Mouse (Mus musculus) stomach, embryonic 14.5 days (tissue): Measurements from ENCODE around the gene St6gal1. TPM values are rescaled to one million over a fixed set of nuclear protein-coding genes. Genes with fewer than 3 reads are reported as not detected.

Experiments
- ATAC-seq: fragments of 200-750 bp; cut with Nextera tagmentation; 2 replicates; pipeline ENCODE4 v1.8.0; 2017; ENCODE audit warnings: low read depth, moderate TSS enrichment; ENCODE audit not compliant: insufficient number of reproducible peaks, insufficient read depth, low FRiP score
- H3K27ac ChIP-seq: fragments of 300-500 bp; sonication (generic); 2 replicates; pipeline ENCODE4 v1.5.1; 2014; ENCODE audit warnings: mild to moderate bottlenecking, low read length, moderate library complexity, mixed read lengths
- H3K27me3 ChIP-seq: fragments of 300-500 bp; sonication (generic); 2 replicates; pipeline ENCODE4 v1.6.1; 2014; ENCODE audit warnings: low read length, control low read depth, mixed read lengths; ENCODE audit not compliant: control insufficient read depth, insufficient read depth
- H3K36me3 ChIP-seq: fragments of 300-500 bp; sonication (generic); 2 replicates; pipeline ENCODE4 v1.6.1; 2014; ENCODE audit warnings: mild to moderate bottlenecking, control low read depth, low read length, moderate library complexity, mixed read lengths; ENCODE audit not compliant: control insufficient read depth, insufficient read depth
- H3K4me1 ChIP-seq: fragments of 300-500 bp; sonication (generic); 2 replicates; pipeline ENCODE4 v1.6.1; 2014; ENCODE audit warnings: low read length, control low read depth, mixed read lengths; ENCODE audit not compliant: control insufficient read depth, insufficient read depth
- H3K4me2 ChIP-seq: fragments of 300-500 bp; sonication (generic); replicated peaks from 2 replicates; pipeline ENCODE4 v1.6.1; 2014; ENCODE audit warnings: low read depth, low read length, control low read depth
- H3K4me3 ChIP-seq: fragments of 300-500 bp; sonication (generic); 2 replicates; pipeline ENCODE4 v1.5.1; 2014; ENCODE audit warnings: low read depth, low read length, control low read depth
- H3K9ac ChIP-seq: fragments of 300-500 bp; sonication (generic); replicated peaks from 2 replicates; pipeline ENCODE4 v1.6.1; 2014; ENCODE audit warnings: low read depth, mild to moderate bottlenecking, control low read depth, low read length, moderate library complexity, mixed read lengths
- H3K9me3 ChIP-seq: fragments of 300-500 bp; sonication (generic); 2 replicates; pipeline ENCODE4 v1.6.1; 2016; ENCODE audit warnings: low read depth, low read length, control low read depth; ENCODE audit not compliant: control insufficient read depth
- WGBS: fragments of 180-500 bp; shearing (Covaris S2); extraction: QIAGEN DNeasy Blood & Tissue Kit; methylation state at CpG from one replicate; pipeline ENCODE4 v1.1.7; 2014; 5-methylcytosine and 5-hydroxymethylcytosine counted together
- polyA plus RNA-seq: library from polyadenylated mRNA; unstranded; fragments of >200 nt; fragmentation: Nextera tagmentation; extraction: Ambion mirVana; gene quantifications from 2 replicates; pipeline ENCODE4 v1.2.1, GENCODE M21; 2014

St6gal1 gene
- polyA plus RNA-seq, 1 experiment from 2014 or later: 25.7 TPM

GRCm38 (mm10) chr16:23226601-23227351, 2.2 kb downstream of the St6gal1 start:
- H3K9ac ChIP-seq: peak overlapping the region; percentile 56
- WGBS: 11% methylated on average over 14 of the region's 14 CpGs
- peak overlapping the region; percentile 74 for H3K27ac ChIP-seq
- H3K4me2 ChIP-seq: peak overlapping the region; percentile 93
- H3K4me1 ChIP-seq: peaks cover 29% of the 10 kb centered on the region
- H3K27me3 ChIP-seq: no peaks in the 10 kb centered on the region
- H3K9me3 ChIP-seq: no peaks in the 10 kb centered on the region
- no peak for ATAC-seq
- no peaks in the 10 kb centered on the region for H3K36me3 ChIP-seq
- peak overlapping the region; percentile 68 for H3K4me3 ChIP-seq

- 37% methylated on average over 6 of the region's 6 CpGs for WGBS
- H3K4me3 ChIP-seq: no peak overlapping the region
- H3K4me1 ChIP-seq: peaks cover 31% of the 10 kb centered on the region
Measured at GRCm38 (mm10) chr16:23227851-23228250, 3.3 kb downstream of the St6gal1 start.

DNA sequence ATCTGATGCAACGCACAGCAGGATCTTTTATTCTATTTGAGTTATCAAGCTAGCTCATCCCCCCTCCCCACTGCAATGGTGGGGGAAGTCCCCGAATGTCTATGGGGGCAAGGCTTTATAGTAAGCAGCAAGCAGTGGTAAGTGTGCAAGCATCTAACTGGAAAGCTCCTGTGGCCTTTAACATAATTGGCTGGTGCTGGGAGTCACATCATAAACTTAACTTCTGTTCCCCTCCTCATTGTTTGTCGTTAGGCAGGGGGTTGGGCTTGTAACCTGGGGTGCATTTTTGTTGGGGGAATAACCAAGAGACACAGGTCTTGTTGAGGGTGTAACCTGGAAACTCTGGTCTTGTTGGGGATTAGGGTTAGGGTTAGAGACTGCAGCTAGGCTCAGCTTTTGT, 3.9 kb downstream of the St6gal1 start:
- H3K9me3 ChIP-seq: no peaks in the 10 kb centered on the region
- peaks cover 30% of the 10 kb centered on the region for H3K4me1 ChIP-seq
- WGBS: 56% methylated on average over 3 of the region's 3 CpGs
- ATAC-seq: no peak
- no peaks in the 10 kb centered on the region for H3K36me3 ChIP-seq
- no peak overlapping the region for H3K27ac ChIP-seq
- H3K9ac ChIP-seq: no peak overlapping the region
- no peak overlapping the region; the same call in 1 of the 2 replicates for H3K4me2 ChIP-seq
- H3K4me3 ChIP-seq: no peak overlapping the region
- H3K27me3 ChIP-seq: no peaks in the 10 kb centered on the region

More at GRCm38 (mm10) chr16:23227851-23228250, 3.3 kb downstream of the St6gal1 start:
- H3K4me2 ChIP-seq: peak overlapping the region; percentile 93; the same call in 1 of the 2 replicates
- no peak overlapping the region for H3K9ac ChIP-seq
- H3K9me3 ChIP-seq: no peaks in the 10 kb centered on the region
- no peaks in the 10 kb centered on the region for H3K36me3 ChIP-seq
- ATAC-seq: no peak
- H3K27ac ChIP-seq: no peak overlapping the region
- no peaks in the 10 kb centered on the region for H3K27me3 ChIP-seq

DNA sequence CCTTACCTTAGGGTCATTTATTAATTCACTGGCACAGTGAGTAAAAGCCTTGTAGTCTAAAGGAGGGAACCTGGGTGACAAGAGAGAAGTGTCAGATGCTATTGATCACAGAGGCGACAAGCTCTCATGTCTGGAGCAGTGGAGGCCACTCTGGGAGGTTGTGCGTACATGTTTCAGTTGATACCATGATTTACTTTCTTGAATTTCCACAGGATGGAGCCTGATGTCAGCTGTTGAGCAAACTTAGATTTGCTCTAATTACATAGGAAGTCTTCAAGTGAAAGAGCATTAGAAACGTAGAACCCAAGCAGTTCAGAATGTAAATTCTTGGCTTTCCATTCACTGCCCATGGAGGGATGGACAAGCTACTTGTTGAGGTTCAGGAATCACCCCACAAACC, 5.4 kb downstream of the St6gal1 start:
- H3K27ac ChIP-seq: no peak overlapping the region
- H3K36me3 ChIP-seq: no peaks in the 10 kb centered on the region
- no peak overlapping the region for H3K4me2 ChIP-seq
- 65% methylated on average over 3 of the region's 3 CpGs for WGBS
- ATAC-seq: no peak
- H3K27me3 ChIP-seq: no peaks in the 10 kb centered on the region
- H3K9ac ChIP-seq: no peak overlapping the region
- H3K9me3 ChIP-seq: no peaks in the 10 kb centered on the region
- H3K4me3 ChIP-seq: no peak overlapping the region
- peaks cover 22% of the 10 kb centered on the region for H3K4me1 ChIP-seq

- H3K4me2 ChIP-seq: no peak overlapping the region
- no peak for ATAC-seq
- H3K4me1 ChIP-seq: peaks cover 22% of the 10 kb centered on the region
- H3K4me3 ChIP-seq: no peak overlapping the region
- H3K36me3 ChIP-seq: no peaks in the 10 kb centered on the region
- no peak overlapping the region for H3K9ac ChIP-seq
- H3K27ac ChIP-seq: no peak overlapping the region
- H3K27me3 ChIP-seq: no peaks in the 10 kb centered on the region
- 52% methylated on average over 4 of the region's 4 CpGs for WGBS
- H3K9me3 ChIP-seq: no peaks in the 10 kb centered on the region
Measured at GRCm38 (mm10) chr16:23231168-23231567, 6.6 kb downstream of the St6gal1 start.

DNA sequence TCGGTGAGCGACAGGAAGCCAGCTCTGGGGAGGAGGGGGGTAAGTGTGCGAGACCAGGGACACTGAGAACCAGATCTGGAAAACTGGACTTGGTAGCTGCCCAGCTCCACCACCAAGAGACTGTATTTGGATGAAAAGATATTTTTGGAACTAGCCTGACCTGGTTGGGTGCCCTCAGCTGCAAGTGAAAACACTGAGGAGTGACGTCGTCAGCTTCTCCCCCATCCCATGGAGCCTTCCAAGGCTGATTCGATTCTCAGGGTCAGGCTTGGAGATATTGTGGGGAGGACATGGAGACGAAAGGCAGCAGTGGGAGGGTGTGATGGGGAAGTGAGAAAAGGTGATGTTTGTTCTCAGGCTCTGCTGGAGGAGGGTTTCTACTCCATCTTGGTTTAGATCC, 8.2 kb downstream of the St6gal1 start:
- no peak overlapping the region for H3K27ac ChIP-seq
- H3K9ac ChIP-seq: no peak overlapping the region
- ATAC-seq: no peak
- peaks cover 23% of the 10 kb centered on the region for H3K4me1 ChIP-seq
- H3K4me2 ChIP-seq: no peak overlapping the region
- 47% methylated on average over 7 of the region's 7 CpGs for WGBS
- no peaks in the 10 kb centered on the region for H3K9me3 ChIP-seq
- no peaks in the 10 kb centered on the region for H3K27me3 ChIP-seq
- H3K4me3 ChIP-seq: no peak overlapping the region
- H3K36me3 ChIP-seq: no peaks in the 10 kb centered on the region

- H3K9ac ChIP-seq: no peak overlapping the region
- no peaks in the 10 kb centered on the region for H3K9me3 ChIP-seq
- no peaks in the 10 kb centered on the region for H3K27me3 ChIP-seq
- no peak for ATAC-seq
- H3K36me3 ChIP-seq: no peaks in the 10 kb centered on the region
- 81% methylated on average over 10 of the region's 10 CpGs for WGBS
- H3K4me2 ChIP-seq: no peak overlapping the region
- H3K4me1 ChIP-seq: peaks cover 26% of the 10 kb centered on the region
- no peak overlapping the region for H3K4me3 ChIP-seq
- H3K27ac ChIP-seq: no peak overlapping the region
Measured at GRCm38 (mm10) chr16:23233496-23233895, 9.0 kb downstream of the St6gal1 start.

- H3K4me2 ChIP-seq: no peak overlapping the region
- H3K27me3 ChIP-seq: no peaks in the 10 kb centered on the region
- no peak overlapping the region for H3K9ac ChIP-seq
- H3K36me3 ChIP-seq: no peaks in the 10 kb centered on the region
- H3K27ac ChIP-seq: no peak overlapping the region
- no peak for ATAC-seq
- H3K9me3 ChIP-seq: no peaks in the 10 kb centered on the region
- H3K4me3 ChIP-seq: no peak overlapping the region
- WGBS: 84% methylated on average over 5 of the region's 5 CpGs
- peaks cover 28% of the 10 kb centered on the region for H3K4me1 ChIP-seq
Measured at GRCm38 (mm10) chr16:23234557-23234956, 10.0 kb downstream of the St6gal1 start.
